Comparison of ENCODE assay signal across 10 mouse cellular contexts in the genomic region with DNA sequence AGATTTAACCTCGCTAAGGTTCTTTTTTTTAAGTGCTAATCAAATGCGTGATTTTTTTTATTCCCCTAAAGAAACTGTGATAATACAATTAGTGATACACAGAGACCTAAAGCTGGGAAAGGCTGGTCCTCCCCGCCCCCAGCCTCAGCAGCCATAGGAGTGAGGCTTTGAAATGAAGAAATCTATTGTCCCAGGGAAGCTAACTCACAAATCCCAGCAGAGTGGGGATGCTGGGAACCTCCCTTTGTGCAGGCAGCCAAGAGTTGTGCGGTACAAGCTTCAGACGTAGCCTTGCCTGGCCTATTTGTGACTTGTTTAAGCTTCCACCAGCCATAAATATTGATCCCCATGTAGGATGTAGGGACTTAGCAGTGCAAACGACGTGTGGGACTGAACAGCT. TPM values are rescaled to one million over a fixed set of nuclear protein-coding genes. Genes with fewer than 3 reads are reported as not detected.
DNase-seq lines count a peak whose midpoint lies in the region; ATAC-seq lines count a peak whose summit lies in the region.
"Had no signal": no experiment of that assay in that cellular context is flagged by ENCODE, and none has a peak within 500 bp of the region (broad histone marks: within the 10 kb centered on the region; RNA-seq: fewer than 3 reads in every experiment).

No protein-coding gene starts in this region.

- no peak overlapping the region for H3K27ac ChIP-seq in heart, embryonic 11.5 days (ENCODE audit: low read depth, low read length)
- peak overlapping the region; percentile 92 for H3K27ac ChIP-seq in hindbrain, embryonic 13.5 days
- H3K27ac ChIP-seq: liver, embryonic 13.5 days had no signal

- H3K4me1 ChIP-seq in heart, embryonic 11.5 days (ENCODE audit: control insufficient read depth, insufficient read depth, low read length), result peaks cover 13% of the 10 kb centered on the region
- H3K4me1 ChIP-seq in hindbrain, embryonic 13.5 days (replicated peaks), result peaks cover 66% of the 10 kb centered on the region

- no peak overlapping the region for H3K4me3 ChIP-seq in heart, embryonic 11.5 days (ENCODE audit: low read depth, low read length)
- H3K4me3 ChIP-seq in hindbrain, embryonic 13.5 days, result no peak overlapping the region
- H3K4me3 ChIP-seq: erythroblast, embryonic 14.5 days; liver, embryonic 13.5 days had no signal

- ATAC-seq in heart, embryonic 11.5 days (replicated peaks; ENCODE audit: insufficient number of reproducible peaks, low FRiP score, low TSS enrichment), result no peak
- peak; percentile 69 for ATAC-seq in hindbrain, embryonic 13.5 days (ENCODE audit: low FRiP score)

- 11% methylated on average over 7 of the region's 7 CpGs for WGBS in heart, embryonic 11.5 days (ENCODE audit: insufficient replicate concordance)
- WGBS in hindbrain, embryonic 13.5 days, result 5% methylated on average over 7 of the region's 7 CpGs

- H3K36me3 ChIP-seq in heart, embryonic 11.5 days (ENCODE audit: control insufficient read depth, insufficient read depth, low read length), result no peaks in the 10 kb centered on the region
- 0 out of 2 replicates have a peak, but pooled peaks cover 6% of the 10 kb centered on the region for H3K36me3 ChIP-seq in hindbrain, embryonic 13.5 days
- H3K36me3 ChIP-seq: liver, embryonic 13.5 days had no signal

- peaks cover 8% of the 10 kb centered on the region for H3K27me3 ChIP-seq in heart, embryonic 11.5 days (ENCODE audit: control insufficient read depth, insufficient read depth, low read length)
- no peaks in the 10 kb centered on the region for H3K27me3 ChIP-seq in hindbrain, embryonic 13.5 days
- H3K27me3 ChIP-seq: liver, embryonic 13.5 days had no signal

- no peaks in the 10 kb centered on the region for H3K9me3 ChIP-seq in heart, embryonic 11.5 days (replicated peaks; ENCODE audit: control insufficient read depth, low read length)
- no peaks in the 10 kb centered on the region for H3K9me3 ChIP-seq in hindbrain, embryonic 13.5 days
- H3K9me3 ChIP-seq: liver, embryonic 13.5 days had no signal

- DNase-seq in heart, adult 18-20 months, result no peak
- peak; percentile 78 for DNase-seq in embryo, embryonic 11 days
- DNase-seq in neural tube, embryonic 10.5 days (ENCODE audit: extremely low spot score, low spot score), result peak; percentile 46
- DNase-seq in ovary, adult 18-20 months (ENCODE audit: low spot score), result no peak
- no peak for DNase-seq in adrenal gland, adult 18-20 months (ENCODE audit: low spot score in 2 of 2)
- no peak for DNase-seq in spleen, postnatal 10 days (ENCODE audit: low spot score in 2 of 2)
- DNase-seq: liver, embryonic 13.5 days had no signal

- H3K4me2 ChIP-seq in heart, embryonic 11.5 days, result peak overlapping the region; percentile 19; the same call in 1 of the 2 replicates
- H3K4me2 ChIP-seq in hindbrain, embryonic 13.5 days, result peak overlapping the region; percentile 40
- H3K4me2 ChIP-seq: liver, embryonic 13.5 days had no signal

- H3K9ac ChIP-seq in heart, embryonic 11.5 days (ENCODE audit: low read depth, low read length), result no peak overlapping the region
- peak overlapping the region; percentile 60 for H3K9ac ChIP-seq in hindbrain, embryonic 13.5 days
- H3K9ac ChIP-seq: liver, embryonic 13.5 days had no signal

RNA-seq across cellular contexts. Expression of gene Srgap3, which starts 43.8 kb away (rescaled TPM):
- 0.77 and 1.2 TPM in 2 replicates for polyA plus RNA-seq in heart, embryonic 11.5 days (2014; fragmentation: Nextera tagmentation; extraction: Ambion mirVana)
- 1 to 10 TPM in 1 of 2 experiments, under 1 TPM in 1; 0.69 to 1.1 TPM for total RNA-seq in heart, adult 18-20 months (2021)
- 37.5 and 42.3 TPM in 2 replicates for polyA plus RNA-seq in hindbrain, embryonic 13.5 days (2015; fragmentation: Nextera tagmentation; extraction: Ambion mirVana)
- total RNA-seq in adrenal gland, adult 18-20 months (2021), result 10 to 100 TPM in 1 of 2 experiments, 1 to 10 TPM in 1; 9.4 to 14.7 TPM

Comparison
In these comparisons a context has a peak if more than half of its experiments do, and no peak if none do; other contexts are left out.
1. DNase-seq: peak in embryo, embryonic 11 days (single experiment) and neural tube, embryonic 10.5 days (single experiment); none in heart, adult 18-20 months (0 of 2), ovary, adult 18-20 months (single experiment), adrenal gland, adult 18-20 months (0 of 2) and spleen, postnatal 10 days (0 of 2).
2. RNA of gene Srgap3, which starts 43.8 kb away (total RNA-seq): 9.4 to 14.7 TPM in adrenal gland, adult 18-20 months; 0.69 to 1.1 TPM in heart, adult 18-20 months; every median in the first group is over 4 times any median in the second.